Comparison of ENCODE assay signal across 8 mouse cellular contexts in genomic region chr15:36695199-36696129, GRCm38 (mm10).
A peak's percentile ranks its signal among the peaks of the same experiment; 100 is the strongest.
DNase-seq lines count a peak whose midpoint lies in the region; ATAC-seq and TF ChIP-seq lines count a peak whose summit lies in the region.

No protein-coding gene starts in this region.

- no peak for TF ChIP-seq EP300 in heart, adult 2 months (IDR thresholded peaks at IDR 0.05; ENCODE audit: insufficient read depth, low read depth, low read length)

- peak overlapping the region; percentile 41 for H3K4me3 ChIP-seq in heart, adult 2 months
- peak overlapping the region; percentile 44 for H3K4me3 ChIP-seq in kidney, embryonic 15.5 days (replicated peaks)
- H3K4me3 ChIP-seq in liver, embryonic 11.5 days (ENCODE audit: low read depth, low read length) = peak overlapping the region; percentile 43
- no peak overlapping the region for H3K4me3 ChIP-seq in myocyte

- peak overlapping the region; percentile 71 for H3K9ac ChIP-seq in heart, adult 2 months (ENCODE audit: low read depth, low read length)
- peak overlapping the region; percentile 38; the same call in 1 of the 2 replicates for H3K9ac ChIP-seq in kidney, embryonic 15.5 days
- peak overlapping the region; percentile 49; the same call in 1 of the 2 replicates for H3K9ac ChIP-seq in liver, embryonic 11.5 days (ENCODE audit: low read depth, low read length)

- no peaks in the 10 kb centered on the region for H3K4me1 ChIP-seq in heart, adult 2 months (ENCODE audit: control insufficient read depth, insufficient read depth, low read length)
- H3K4me1 ChIP-seq in kidney, embryonic 15.5 days = 0 out of 2 replicates have a peak, but pooled peaks cover 3% of the 10 kb centered on the region
- H3K4me1 ChIP-seq in liver, embryonic 11.5 days (replicated peaks; ENCODE audit: control insufficient read depth, insufficient read depth, low read length) = peaks cover 4% of the 10 kb centered on the region; the same call in 1 of the 2 replicates

- peak; percentile 56 for DNase-seq in gastrocnemius, adult 18-20 months (ENCODE audit: low spot score)
- no peak for DNase-seq in gastrocnemius, postnatal 25 days
- peak; percentile 54 to 70 for DNase-seq in cerebellum, postnatal 10 days
- DNase-seq in heart, adult 2 months = peak in 1 of 2 experiments; percentile 41
- no peak for DNase-seq in liver, embryonic 11.5 days (ENCODE audit: low spot score)
- no peak for DNase-seq in gastrocnemius, postnatal 4 days (ENCODE audit: low spot score in 2 of 2)

- H3K27me3 ChIP-seq in heart, adult 2 months (ENCODE audit: control insufficient read depth, insufficient read depth, low read length) = no peaks in the 10 kb centered on the region
- 0 out of 2 replicates have a peak, but pooled peaks cover 2% of the 10 kb centered on the region for H3K27me3 ChIP-seq in kidney, embryonic 15.5 days
- no peaks in the 10 kb centered on the region for H3K27me3 ChIP-seq in liver, embryonic 11.5 days (replicated peaks; ENCODE audit: control insufficient read depth, insufficient read depth, low read length)
- no peaks in the 10 kb centered on the region for H3K27me3 ChIP-seq in myocyte (ENCODE audit: control insufficient read depth, insufficient read depth, insufficient read length)

- no peak for TF ChIP-seq POLR2A in heart, adult 2 months (IDR thresholded peaks at IDR 0.05; ENCODE audit: insufficient read depth, low read depth, low read length)
- no peak for TF ChIP-seq POLR2A in myocyte (IDR thresholded peaks at IDR 0.05; ENCODE audit: insufficient read length, low read depth)

- H3ac ChIP-seq in myocyte (ENCODE audit: control insufficient read depth, insufficient read length) = no peak overlapping the region

- no peak for TF ChIP-seq CTCF in heart, adult 2 months (IDR thresholded peaks at IDR 0.05)

- H3K4me2 ChIP-seq in kidney, embryonic 15.5 days = peak overlapping the region; percentile 63
- H3K4me2 ChIP-seq in liver, embryonic 11.5 days = peak overlapping the region; percentile 61
- peak overlapping the region; percentile 48 for H3K4me2 ChIP-seq in myocyte (ENCODE audit: low read depth)

- H3K27ac ChIP-seq in heart, adult 2 months = peak overlapping the region; percentile 48; the same call in 1 of the 2 replicates
- H3K27ac ChIP-seq in kidney, embryonic 15.5 days = no peak overlapping the region
- H3K27ac ChIP-seq in liver, embryonic 11.5 days (ENCODE audit: low read depth, low read length) = no peak overlapping the region

- H3K9me3 ChIP-seq in kidney, embryonic 15.5 days (replicated peaks) = no peaks in the 10 kb centered on the region
- H3K9me3 ChIP-seq in liver, embryonic 11.5 days (ENCODE audit: control insufficient read depth, low read length) = no peaks in the 10 kb centered on the region

- H3K36me3 ChIP-seq in heart, adult 2 months (ENCODE audit: control insufficient read depth, insufficient read depth, low read length) = no peaks in the 10 kb centered on the region
- H3K36me3 ChIP-seq in kidney, embryonic 15.5 days = no peaks in the 10 kb centered on the region
- H3K36me3 ChIP-seq in liver, embryonic 11.5 days (ENCODE audit: control insufficient read depth, insufficient read depth, low read length) = no peaks in the 10 kb centered on the region
- no peaks in the 10 kb centered on the region for H3K36me3 ChIP-seq in myocyte (ENCODE audit: control insufficient read depth, insufficient read depth)

- H3K79me2 ChIP-seq in heart, adult 2 months (replicated peaks; ENCODE audit: control insufficient read depth, insufficient read depth, low read length) = no peaks in the 10 kb centered on the region
- H3K79me2 ChIP-seq in myocyte (ENCODE audit: control insufficient read depth, insufficient read depth) = no peaks in the 10 kb centered on the region

- intact Hi-C loops in heart, adult 2 months (cut with DNase I) = no loop called here

- ATAC-seq in kidney, embryonic 15.5 days (replicated peaks; ENCODE audit: low FRiP score) = peak; percentile 87
- peak; percentile 70 for ATAC-seq in liver, embryonic 11.5 days (replicated peaks; ENCODE audit: low FRiP score)

- 33% methylated on average over 14 of the region's 14 CpGs for WGBS in heart, adult 2 months
- WGBS in kidney, embryonic 15.5 days = 24% methylated on average over 14 of the region's 14 CpGs
- WGBS in liver, embryonic 11.5 days = 28% methylated on average over 14 of the region's 14 CpGs

TF ChIP-seq in myocyte, 11 proteins besides CTCF, POLR2A, EP300 and RAD21:
- TF ChIP-seq TCF12 (IDR thresholded peaks at IDR 0.05; ENCODE audit: insufficient read depth, poor library complexity, severe bottlenecking) = no peak
- TF ChIP-seq USF1 (IDR thresholded peaks at IDR 0.05; ENCODE audit: low read depth) = peak; percentile 98
- no peak for TF ChIP-seq TCF3 (IDR thresholded peaks at IDR 0.05; ENCODE audit: insufficient read length, low read depth)
- TF ChIP-seq E2F4 (IDR thresholded peaks at IDR 0.05; ENCODE audit: insufficient read depth) = no peak
- TF ChIP-seq POLR2AphosphoS2 (IDR thresholded peaks at IDR 0.05; ENCODE audit: insufficient read length, low read depth) = no peak
- no peak for TF ChIP-seq MYOD1 (IDR thresholded peaks at IDR 0.05; ENCODE audit: control insufficient read depth in 1 of 3, insufficient read length in 2 of 3, low read depth in 2 of 3)
- TF ChIP-seq CEBPB (IDR thresholded peaks at IDR 0.05; ENCODE audit: insufficient read depth, poor library complexity, severe bottlenecking) = no peak

Comparison
In these comparisons a context has a peak if more than half of its experiments do, and no peak if none do; other contexts are left out.
1. DNase-seq: peak in gastrocnemius, adult 18-20 months (single experiment) and cerebellum, postnatal 10 days (2 of 2); none in gastrocnemius, postnatal 25 days (single experiment), liver, embryonic 11.5 days (single experiment) and gastrocnemius, postnatal 4 days (0 of 2).
2. Peak in every context shown above with its lines, with median percentiles within 50 percentile points of each other: H3K9ac ChIP-seq and H3K4me2 ChIP-seq.